Mouse (Mus musculus) kidney, adult 2 months (tissue): ENCODE results near the gene Hist1h3i. TPM values are rescaled to one million over a fixed set of nuclear protein-coding genes. Genes with fewer than 3 reads are reported as not detected.
"Not testable (repeated sequence)": the region's sequence is repeated elsewhere in the genome, so short reads cannot be mapped to it uniquely, and the experiment has no call there.

Experiments used
- DNase-seq: peaks from one replicate; pipeline ENCODE4 v3.0.0; 2021
- H3K27ac ChIP-seq: fragments of 200-500 bp; 2 replicates; pipeline ENCODE4 v1.5.1; 2012; ENCODE audit warnings: low read depth, low read length, control low read depth, inconsistent platforms; ENCODE audit not compliant: insufficient read depth
- H3K27me3 ChIP-seq: fragments of 200-500 bp; replicated peaks from 2 replicates; pipeline ENCODE4 v1.6.1; 2012; ENCODE audit warnings: mild to moderate bottlenecking, moderate library complexity, low read length, inconsistent platforms; ENCODE audit not compliant: control insufficient read depth, insufficient read depth
- H3K36me3 ChIP-seq: fragments of 200-500 bp; 2 replicates; pipeline ENCODE4 v1.6.1; 2012; ENCODE audit warnings: mild to moderate bottlenecking, moderate library complexity, low read length, inconsistent platforms; ENCODE audit not compliant: control insufficient read depth, insufficient read depth
- H3K4me1 ChIP-seq: fragments of 200-500 bp; 2 replicates; pipeline ENCODE4 v1.6.1; 2011; ENCODE audit warnings: low read length; ENCODE audit not compliant: control insufficient read depth, insufficient read depth
- H3K4me3 ChIP-seq: fragments of 200-500 bp; 2 replicates; pipeline ENCODE4 v1.5.1; 2011; ENCODE audit warnings: mild to moderate bottlenecking, low read depth, low read length, control low read depth; ENCODE audit not compliant: insufficient read depth
- CTCF ChIP-seq: fragments of 200-500 bp; conservative IDR thresholded peaks from 2 replicates; pipeline ENCODE4 v1.5.1; 2011; ENCODE audit warnings: low read depth, mild to moderate bottlenecking, control low read depth, low read length, moderate library complexity, mixed read lengths; ENCODE audit not compliant: insufficient read depth, insufficient read length
- POLR2A ChIP-seq: fragments of 200-500 bp; IDR thresholded peaks from one replicate; pipeline ENCODE4 v1.6.1; 2011; ENCODE audit warnings: low read depth, low read length, control low read depth
- WGBS: fragments of 180-500 bp; shearing (Covaris S2); methylation state at CpG from one replicate; pipeline ENCODE4 v1.1.7; 2018; 5-methylcytosine and 5-hydroxymethylcytosine counted together
- polyA plus RNA-seq: library from polyadenylated mRNA; depleted of rRNA; stranded (reverse); fragments of >200 nt; gene quantifications from 2 replicates; pipeline ENCODE4 v1.2.3, GENCODE M21; 2012; rRNA removed

Gene Hist1h3i
- polyA plus RNA-seq: 1.1 and 3.3 TPM in 2 replicates

DNA sequence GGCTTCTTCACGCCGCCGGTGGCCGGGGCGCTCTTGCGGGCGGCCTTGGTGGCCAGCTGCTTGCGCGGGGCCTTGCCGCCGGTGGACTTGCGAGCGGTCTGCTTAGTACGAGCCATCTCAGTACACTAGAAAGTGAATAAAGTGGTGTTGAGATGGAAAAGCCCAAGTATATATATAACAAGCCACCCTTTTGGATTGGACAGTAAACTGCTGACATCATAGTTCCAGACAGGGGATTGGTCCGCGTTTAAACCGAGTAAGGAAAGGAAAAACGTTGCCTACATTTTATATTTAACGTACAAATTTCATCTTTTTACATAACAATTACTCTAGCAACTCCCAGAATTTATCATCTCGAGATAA lies at the start of gene Hist1h3i:
Gene Hist1h3i (minus strand): TSS at position 116 of the 363 bp plus-strand sequence.
- no peaks in the 10 kb centered on the region; the same call in 1 of the 2 replicates for H3K4me1 ChIP-seq
- H3K4me3 ChIP-seq: peak within 1 kb of the TSS; percentile 42; the same call in 1 of the 2 replicates
- under 1% methylated on average over 15 of the region's 20 CpGs for WGBS
- H3K36me3 ChIP-seq: no peaks in the 10 kb centered on the region
- no peak for TF ChIP-seq CTCF
- TF ChIP-seq POLR2A: no peak
- DNase-seq: peak; percentile 76
- no peak within 1 kb of the TSS for H3K27ac ChIP-seq
- H3K27me3 ChIP-seq: no peaks in the 10 kb centered on the region; the same call in none of the 2 replicates

DNA sequence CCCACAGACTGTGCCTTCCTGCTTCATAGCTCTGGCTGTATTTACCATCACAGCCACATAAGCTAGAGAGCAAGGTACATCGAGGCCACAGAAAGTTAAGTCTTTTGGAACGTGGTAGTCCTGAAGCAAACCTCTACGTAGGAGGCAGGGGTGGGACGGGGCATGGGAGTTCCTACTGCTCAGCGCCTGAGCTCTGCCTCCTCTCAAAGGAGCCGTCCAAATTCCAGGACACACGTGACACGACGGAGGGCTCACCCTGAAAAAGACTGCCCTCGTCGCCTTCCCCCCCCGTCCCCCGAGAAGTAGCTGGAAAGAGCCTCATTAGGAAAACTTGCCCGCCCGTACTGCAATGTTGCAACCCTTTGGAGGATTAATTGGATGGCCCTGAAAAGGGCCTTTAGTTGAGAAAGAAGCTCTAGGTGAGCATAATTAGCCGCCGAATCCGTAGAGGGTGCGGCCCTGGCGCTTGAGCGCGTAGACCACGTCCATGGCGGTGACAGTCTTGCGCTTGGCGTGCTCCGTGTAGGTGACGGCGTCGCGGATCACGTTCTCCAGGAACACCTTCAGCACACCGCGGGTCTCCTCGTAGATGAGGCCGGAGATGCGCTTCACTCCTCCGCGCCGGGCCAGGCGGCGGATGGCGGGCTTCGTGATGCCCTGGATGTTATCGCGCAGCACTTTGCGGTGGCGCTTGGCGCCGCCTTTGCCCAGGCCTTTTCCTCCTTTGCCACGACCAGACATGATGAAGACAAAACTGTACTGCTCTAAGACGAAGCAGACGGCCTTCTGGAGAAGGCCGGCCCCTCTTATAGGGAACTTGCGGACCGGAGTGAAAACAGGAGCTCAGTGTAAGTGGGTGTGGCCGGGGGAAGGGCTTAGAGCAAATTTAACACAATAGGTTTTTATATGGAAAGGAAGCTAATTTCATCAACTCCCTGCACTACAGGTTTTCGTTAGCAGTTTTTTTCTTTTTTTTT lies 48.5 kb upstream of the Hist1h3i start, which contains the start of gene Hist1h4n:
Gene Hist1h4n (minus strand): TSS at position 779 of the 977 bp plus-strand sequence.
- H3K27ac ChIP-seq, H3K4me3 ChIP-seq, H3K27me3 ChIP-seq, H3K4me1 ChIP-seq, H3K36me3 ChIP-seq: not testable (repeated sequence)
- DNase-seq: peak; percentile 37
- WGBS: 1% methylated on average over 27 of the region's 58 CpGs

DNA sequence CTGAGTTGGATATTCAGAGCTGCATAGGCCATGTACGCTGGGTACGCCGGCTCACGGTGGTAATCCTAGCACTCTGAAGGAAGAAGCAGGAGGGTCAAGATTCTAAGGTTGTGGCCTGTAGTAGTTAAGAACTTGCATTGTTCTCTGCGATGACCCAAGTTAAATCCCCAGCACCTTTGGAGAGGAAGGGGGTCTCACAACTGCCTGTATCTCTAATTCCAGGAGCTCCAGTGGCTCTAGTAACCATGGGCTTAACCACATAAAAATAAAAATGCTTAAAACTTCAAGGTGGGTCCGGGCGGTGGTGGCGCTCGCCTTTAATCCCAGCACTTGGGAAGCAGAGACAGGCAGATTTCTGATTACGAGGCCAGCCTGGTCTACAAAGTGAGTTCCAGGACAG lies 47.2 kb upstream of the Hist1h3i start:
- H3K27ac ChIP-seq: no peak overlapping the region
- no peak for DNase-seq

DNA sequence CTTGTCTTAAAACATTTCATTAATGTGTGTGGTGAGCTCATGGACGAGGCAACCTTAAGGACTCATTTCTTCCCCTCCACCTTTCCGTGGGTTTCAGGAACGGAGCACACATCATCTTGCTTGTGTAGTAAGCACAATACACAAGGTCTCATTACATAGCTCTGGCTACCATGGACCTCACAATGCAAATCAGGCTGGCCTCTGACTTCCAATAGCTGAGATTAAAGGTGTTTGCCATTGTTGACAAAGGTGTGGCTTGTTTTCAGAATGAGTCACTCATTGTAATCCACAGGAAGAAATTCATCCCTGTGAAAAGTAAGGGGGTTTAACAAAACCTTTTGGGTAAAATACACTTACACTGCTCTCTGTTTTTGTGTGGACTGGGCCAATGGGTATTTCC lies 45.3 kb upstream of the Hist1h3i start:
- no peak for DNase-seq
- H3K27ac ChIP-seq: no peak overlapping the region
- H3K4me1 ChIP-seq: no peaks in the 10 kb centered on the region
- no peaks in the 10 kb centered on the region for H3K36me3 ChIP-seq
- no peaks in the 10 kb centered on the region for H3K27me3 ChIP-seq
- 90% methylated on average over 3 of the region's 3 CpGs for WGBS
- TF ChIP-seq CTCF (no peak), POLR2A (no peak)
- no peak overlapping the region for H3K4me3 ChIP-seq

More for the DNA sequence above, 47.2 kb upstream of the Hist1h3i start:
- WGBS: 95% methylated on average over 10 of the region's 10 CpGs
- H3K36me3 ChIP-seq: no peaks in the 10 kb centered on the region
- TF ChIP-seq POLR2A: no peak
- TF ChIP-seq CTCF: no peak
- no peaks in the 10 kb centered on the region for H3K27me3 ChIP-seq
- no peaks in the 10 kb centered on the region for H3K4me1 ChIP-seq
- H3K4me3 ChIP-seq: no peak overlapping the region

DNA sequence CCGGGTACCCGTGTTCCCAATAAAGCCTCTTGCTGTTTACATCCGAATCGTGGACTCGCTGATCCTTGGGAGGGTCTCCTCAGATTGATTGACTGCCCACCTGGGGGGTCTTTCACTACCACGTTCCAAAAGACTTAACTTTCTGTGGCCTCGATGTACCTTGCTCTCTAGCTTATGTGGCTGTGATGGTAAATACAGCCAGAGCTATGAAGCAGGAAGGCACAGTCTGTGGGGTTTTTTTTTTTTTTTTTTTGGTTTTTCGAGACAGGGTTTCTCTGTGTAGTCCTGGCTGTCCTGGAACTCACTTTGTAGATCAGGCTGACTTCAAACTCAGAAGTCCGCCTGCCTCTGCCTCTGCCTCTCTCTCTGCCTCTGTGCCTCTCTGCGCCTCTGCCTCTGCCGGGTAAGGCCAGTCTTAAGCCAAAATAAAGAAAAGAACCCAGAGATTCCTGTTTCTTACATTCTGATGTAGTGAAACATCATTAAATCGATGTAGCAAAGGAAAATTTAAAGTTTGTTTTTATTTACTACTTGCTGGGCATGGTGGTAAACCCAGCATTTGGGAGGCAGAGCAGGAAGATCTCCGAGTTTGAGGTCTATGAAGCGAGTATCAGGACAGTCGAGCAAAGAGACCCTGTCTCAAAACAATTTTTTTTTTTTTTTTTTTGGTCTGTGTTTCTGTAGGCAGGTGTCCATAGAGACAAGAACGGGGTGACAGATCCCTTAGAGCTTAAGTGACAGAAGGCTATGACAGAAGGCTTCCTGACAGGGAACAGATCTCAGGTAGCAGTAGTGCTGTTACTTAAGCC lies 37.1 kb upstream of the Hist1h3i start:
- DNase-seq, H3K36me3 ChIP-seq, H3K27me3 ChIP-seq, H3K27ac ChIP-seq, H3K4me1 ChIP-seq, H3K4me3 ChIP-seq: not testable (repeated sequence)
- WGBS: 80% methylated on average over 7 of the region's 16 CpGs

DNA sequence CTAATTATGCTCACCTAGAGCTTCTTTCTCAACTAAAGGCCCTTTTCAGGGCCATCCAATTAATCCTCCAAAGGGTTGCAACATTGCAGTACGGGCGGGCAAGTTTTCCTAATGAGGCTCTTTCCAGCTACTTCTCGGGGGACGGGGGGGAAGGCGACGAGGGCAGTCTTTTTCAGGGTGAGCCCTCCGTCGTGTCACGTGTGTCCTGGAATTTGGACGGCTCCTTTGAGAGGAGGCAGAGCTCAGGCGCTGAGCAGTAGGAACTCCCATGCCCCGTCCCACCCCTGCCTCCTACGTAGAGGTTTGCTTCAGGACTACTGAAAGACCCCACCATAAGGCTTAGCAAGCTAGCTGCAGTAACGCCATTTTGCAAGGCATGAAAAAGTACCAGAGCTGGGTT lies 28.9 kb upstream of the Hist1h3i start:
- H3K27me3 ChIP-seq, H3K27ac ChIP-seq, H3K36me3 ChIP-seq, DNase-seq, H3K4me3 ChIP-seq, H3K4me1 ChIP-seq: not testable (repeated sequence)
- WGBS: under 1% methylated on average over 14 of the region's 14 CpGs

DNA sequence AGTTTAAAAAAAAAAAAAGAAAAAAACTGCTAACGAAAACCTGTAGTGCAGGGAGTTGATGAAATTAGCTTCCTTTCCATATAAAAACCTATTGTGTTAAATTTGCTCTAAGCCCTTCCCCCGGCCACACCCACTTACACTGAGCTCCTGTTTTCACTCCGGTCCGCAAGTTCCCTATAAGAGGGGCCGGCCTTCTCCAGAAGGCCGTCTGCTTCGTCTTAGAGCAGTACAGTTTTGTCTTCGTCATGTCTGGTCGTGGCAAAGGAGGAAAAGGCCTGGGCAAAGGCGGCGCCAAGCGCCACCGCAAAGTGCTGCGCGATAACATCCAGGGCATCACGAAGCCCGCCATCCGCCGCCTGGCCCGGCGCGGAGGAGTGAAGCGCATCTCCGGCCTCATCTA lies 28.4 kb upstream of the Hist1h3i start, which contains the start of gene Hist1h4m:
Gene Hist1h4m (plus strand): TSS at position 208 of the 400 bp plus-strand sequence.
- H3K36me3 ChIP-seq, H3K4me1 ChIP-seq, H3K4me3 ChIP-seq, H3K27ac ChIP-seq, H3K27me3 ChIP-seq: not testable (repeated sequence)
- DNase-seq: peak; percentile 43
- no CpG with 5 or more reads among the region's 24 CpGs for WGBS

DNA sequence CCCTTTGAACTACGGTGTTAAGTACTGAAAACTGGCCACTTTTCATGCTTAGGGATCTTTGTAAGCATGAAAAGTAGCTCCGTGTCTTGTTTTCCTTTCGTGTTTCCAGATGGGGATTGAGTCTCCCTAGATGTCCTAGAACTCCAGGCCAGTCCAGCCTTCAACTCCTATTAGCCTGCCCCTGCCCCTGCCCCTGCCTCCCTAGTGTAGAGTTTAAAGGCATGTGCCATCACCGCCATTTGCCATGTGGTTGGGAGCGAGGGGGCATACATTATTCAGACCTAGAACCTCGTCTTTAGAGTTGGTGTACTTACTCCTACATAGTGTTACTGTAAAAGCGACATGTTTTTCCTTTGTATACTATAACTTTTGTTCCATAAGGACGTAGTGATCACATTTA lies 27.9 kb upstream of the Hist1h3i start:
- not testable (repeated sequence) for H3K4me1 ChIP-seq, H3K27me3 ChIP-seq, H3K4me3 ChIP-seq, DNase-seq, H3K36me3 ChIP-seq, H3K27ac ChIP-seq
- whole genome bisulfite sequencing: no CpG with 5 or more reads among the region's 8 CpGs

DNA sequence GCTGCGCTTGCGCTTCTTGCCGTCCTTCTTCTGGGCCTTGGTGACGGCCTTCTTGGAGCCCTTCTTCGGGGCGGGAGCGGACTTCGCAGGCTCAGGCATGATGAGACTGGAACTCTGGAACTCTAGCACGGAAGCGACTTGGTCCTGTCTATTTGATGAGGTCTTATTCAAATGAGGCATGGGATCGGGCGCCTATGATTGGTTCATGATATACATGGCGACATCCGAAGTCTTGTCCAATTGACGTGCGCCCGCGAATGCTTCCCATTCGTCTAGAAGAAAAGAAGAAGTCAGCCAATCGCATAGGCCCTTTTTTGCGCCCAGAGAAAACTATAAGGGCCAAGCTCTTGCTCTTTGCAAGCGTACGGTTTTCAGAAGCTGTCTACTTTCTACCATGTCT lies 26.9 kb upstream of the Hist1h3i start, which contains the start of the genes Hist1h2bq and Hist1h2ao:
Gene Hist1h2bq (minus strand): TSS at position 125 of the 400 bp plus-strand sequence.
Gene Hist1h2ao (plus strand): TSS at position 393 of the 400 bp plus-strand sequence.
- H3K27ac ChIP-seq, H3K36me3 ChIP-seq, H3K4me1 ChIP-seq, H3K4me3 ChIP-seq, H3K27me3 ChIP-seq, DNase-seq: not testable (repeated sequence)
- no CpG with 5 or more reads among the region's 23 CpGs for WGBS

DNA sequence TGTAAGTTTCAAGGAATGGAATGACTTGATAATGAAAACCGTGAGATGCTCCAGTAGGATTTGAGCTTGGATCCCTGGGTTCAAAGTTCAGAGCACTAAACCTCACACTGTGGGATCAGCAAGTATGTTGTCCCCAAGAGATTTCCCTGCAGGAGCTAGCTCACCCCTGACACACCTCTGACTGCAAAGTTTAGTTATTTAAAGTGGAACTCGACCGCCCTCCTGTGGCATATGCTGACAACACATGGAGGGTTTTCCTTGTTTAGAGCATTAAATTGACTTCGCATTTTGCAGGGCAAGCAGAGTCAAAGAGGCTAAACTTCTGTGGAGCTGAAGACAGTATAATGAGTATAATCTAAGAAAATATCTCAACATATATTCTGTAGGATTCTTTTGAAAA lies 19.9 kb upstream of the Hist1h3i start:
- not testable (repeated sequence) for H3K27ac ChIP-seq, H3K4me3 ChIP-seq, DNase-seq, H3K27me3 ChIP-seq, H3K36me3 ChIP-seq, H3K4me1 ChIP-seq
- whole genome bisulfite sequencing: no CpG with 5 or more reads among the region's 4 CpGs
